ENCODE assay signal across 8 mouse cellular contexts in the genomic region with DNA sequence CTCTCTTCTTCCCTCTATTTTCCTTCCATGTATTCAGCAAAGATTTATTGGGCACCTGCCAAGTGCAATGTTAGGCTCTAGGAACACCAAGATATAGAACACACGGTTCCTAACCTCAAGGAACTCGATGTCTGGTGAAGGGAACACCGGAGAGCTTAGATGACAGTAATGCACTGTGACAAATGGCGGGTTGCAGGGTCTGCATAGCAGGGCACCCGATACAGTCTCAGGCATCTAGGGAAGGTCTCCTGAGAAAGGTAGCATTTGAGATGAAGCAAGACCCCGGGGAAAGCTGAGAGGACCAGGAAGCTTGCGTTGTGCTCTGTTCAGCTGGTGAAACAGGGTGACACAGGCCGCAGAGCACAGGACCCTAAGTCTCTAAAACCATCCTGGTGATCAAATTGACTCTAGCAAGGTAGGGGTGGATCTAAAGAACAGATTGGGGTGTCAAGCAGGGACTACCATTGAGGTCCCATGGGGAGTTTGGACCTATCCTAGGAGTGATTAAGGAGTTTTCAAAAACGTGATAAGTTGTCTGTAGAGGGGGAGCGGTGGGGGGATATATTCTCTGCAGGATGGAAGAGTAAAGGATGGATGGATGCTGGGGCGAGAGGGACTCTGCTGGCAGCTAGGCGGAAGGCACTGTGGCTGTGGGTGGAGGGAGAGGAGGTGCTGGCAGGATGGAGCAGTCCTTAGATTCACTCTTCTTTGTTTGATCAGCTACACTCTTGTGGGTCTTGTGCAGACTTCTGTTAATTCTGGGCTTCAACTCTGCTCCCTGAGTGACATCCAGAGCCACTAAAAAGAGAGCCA. TPM values are rescaled to one million over a fixed set of nuclear protein-coding genes. Genes with fewer than 3 reads are reported as not detected.
DNase-seq lines count a peak whose midpoint lies in the region; ATAC-seq lines count a peak whose summit lies in the region.

No protein-coding gene starts in this region.

- H3K4me2 ChIP-seq in neural tube, embryonic 14.5 days (ENCODE audit: low read depth, low read length), result no peak overlapping the region; the same call in 1 of the 2 replicates

- intact Hi-C loops in gastrocnemius, postnatal 14 days (cut with DNase I; ENCODE audit: low total_unique reads), result loop anchor here (10.0 kb wide), 1 partner anchor 406 kb away; a partner anchor contains a TSS

- H3K4me3 ChIP-seq in neural tube, embryonic 14.5 days (ENCODE audit: low read depth, low read length), result no peak overlapping the region

- no peak overlapping the region for H3K9ac ChIP-seq in neural tube, embryonic 14.5 days (replicated peaks; ENCODE audit: low read depth, low read length)

- no peaks in the 10 kb centered on the region for H3K27me3 ChIP-seq in neural tube, embryonic 14.5 days (ENCODE audit: control insufficient read depth, insufficient read depth, low read length)

- peaks cover 19% of the 10 kb centered on the region for H3K4me1 ChIP-seq in neural tube, embryonic 14.5 days (ENCODE audit: control insufficient read depth, insufficient read depth, low read length)

- H3K9me3 ChIP-seq in neural tube, embryonic 14.5 days (ENCODE audit: control insufficient read depth, low read length), result no peaks in the 10 kb centered on the region

- H3K36me3 ChIP-seq in neural tube, embryonic 14.5 days (ENCODE audit: control insufficient read depth, insufficient read depth, low read length), result no peaks in the 10 kb centered on the region

- no peak overlapping the region for H3K27ac ChIP-seq in neural tube, embryonic 14.5 days (ENCODE audit: low read depth, low read length)

- DNase-seq in gastrocnemius, postnatal 25 days, result peak; percentile 18
- DNase-seq in gastrocnemius, postnatal 14 days, result no peak
- DNase-seq in thymus, postnatal 0 days (ENCODE audit: low spot score), result peak; percentile 15
- no peak for DNase-seq in thymus, postnatal 14 days
- peak; percentile 4 for DNase-seq in kidney, postnatal 10 days
- DNase-seq in left cerebral cortex, adult 9 months (ENCODE audit: low spot score in 2 of 2), result no peak
- DNase-seq in thymus, postnatal 10 days (ENCODE audit: low spot score in 2 of 2), result no peak

- 30% methylated on average over 12 of the region's 12 CpGs for WGBS in neural tube, embryonic 14.5 days

- 0 out of 2 replicates have a peak, but pooled peaks have one; percentile 25 for ATAC-seq in neural tube, embryonic 14.5 days (ENCODE audit: low read depth)

RNA-seq across cellular contexts. Expression of a gene that starts 43.5 kb away (rescaled TPM):
- 1 to 10 TPM; 2.7 to 9.5 TPM for total RNA-seq in gastrocnemius, postnatal 25 days (2021)
- 1 to 10 TPM; 6.2 to 7.8 TPM for total RNA-seq in gastrocnemius, postnatal 14 days (2021)
- polyA plus RNA-seq in thymus, postnatal 0 days (2015; fragmentation: Nextera tagmentation; extraction: Ambion mirVana), result 1.7 and 2.2 TPM in 2 replicates
- polyA plus RNA-seq in neural tube, embryonic 14.5 days (2014; fragmentation: Nextera tagmentation; extraction: Ambion mirVana), result 0.44 TPM in 1 of 2 replicates, not detected in the other

Comparison
In these comparisons a context has a peak if more than half of its experiments do, and no peak if none do; other contexts are left out.
1. DNase-seq: peak in gastrocnemius, postnatal 25 days (single experiment), thymus, postnatal 0 days (single experiment) and kidney, postnatal 10 days (single experiment); none in gastrocnemius, postnatal 14 days (single experiment), thymus, postnatal 14 days (single experiment), left cerebral cortex, adult 9 months (0 of 2) and thymus, postnatal 10 days (0 of 2).